Mouse (Mus musculus) bone marrow macrophage, adult 2 months (primary cell): ENCODE results near the gene Efcab12.

Experiments used
- CTCF ChIP-seq: IDR thresholded peaks from 2 replicates; pipeline ENCODE4 v1.5.1; 2012; ENCODE audit warnings: low read depth, mild to moderate bottlenecking, low read length, moderate library complexity
- POLR2A ChIP-seq: IDR thresholded peaks from 2 replicates; pipeline ENCODE4 v1.6.1; 2012; ENCODE audit warnings: mild to moderate bottlenecking, low read depth, low read length, borderline replicate concordance

DNA sequence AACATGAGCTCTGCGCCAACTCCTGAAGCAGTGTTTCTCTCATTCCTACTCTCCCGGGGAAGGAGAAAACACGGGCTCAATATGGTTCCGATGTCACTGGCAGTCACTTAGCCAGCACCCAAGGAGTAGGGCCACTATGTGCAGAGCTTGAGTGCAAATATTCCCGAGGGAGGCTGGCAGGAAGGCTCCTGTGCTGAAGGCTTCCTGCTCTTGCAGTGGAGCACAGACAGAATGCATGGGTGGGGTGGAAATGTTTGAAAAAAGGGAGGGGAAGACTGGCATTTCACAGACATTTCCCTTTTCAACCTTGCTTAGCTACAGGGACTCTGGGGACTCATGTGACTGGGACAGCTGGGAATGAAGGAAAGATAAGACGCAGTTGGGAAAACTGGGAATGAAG lies 40.5 kb upstream of the Efcab12 start:
- TF ChIP-seq CTCF = no peak
- TF ChIP-seq POLR2A = no peak
